Mouse (Mus musculus): ENCODE measurements at regions not wholly inside any gene's neighbourhood (a gene's known extent, or its start where the extent isn't known, plus 50 kb on each side); places are given as distances from the start of the nearest gene placed in this dataset.

GRCm38 (mm10) chr6:141041781-141042625 is 207.1 kb upstream of the Pde3a start:
- Histone ChIP-seq H3K27me3 (no peaks in the 10 kb centered on the region), H3K4me3 (replicated peaks) (no peak overlapping the region), H3K4me2 (no peak overlapping the region), H3K4me1 (peaks cover 4% of the 10 kb centered on the region; the same call in 1 of the 2 replicates), H3K27ac (no peak overlapping the region), H3K9me3 (no peaks in the 10 kb centered on the region), H3K9ac (no peak overlapping the region), H3K36me3 (replicated peaks) (no peaks in the 10 kb centered on the region)
- 81% methylated on average over 16 of the region's 16 CpGs for WGBS
- no peak for ATAC-seq (ENCODE audit: low FRiP score)

- no peak for ATAC-seq (ENCODE audit: low FRiP score)
- 87% methylated on average over 2 of the region's 2 CpGs for WGBS
- Histone ChIP-seq H3K4me3 (replicated peaks) (no peak overlapping the region), H3K9ac (no peak overlapping the region), H3K27me3 (peaks cover 26% of the 10 kb centered on the region), H3K4me2 (no peak overlapping the region), H3K27ac (no peak overlapping the region), H3K36me3 (replicated peaks) (no peaks in the 10 kb centered on the region), H3K9me3 (no peaks in the 10 kb centered on the region), H3K4me1 (no peaks in the 10 kb centered on the region)
Measured at GRCm38 (mm10) chr6:141048271-141048670, 200.8 kb upstream of the Pde3a start.

GRCm38 (mm10) chr6:141050038-141050684 is 198.9 kb upstream of the Pde3a start:
- H3K9me3 ChIP-seq, result no peaks in the 10 kb centered on the region
- ATAC-seq (ENCODE audit: low FRiP score), result peak; percentile 95
- peaks cover 26% of the 10 kb centered on the region for H3K27me3 ChIP-seq
- H3K27ac ChIP-seq, result no peak overlapping the region
- no peaks in the 10 kb centered on the region for H3K4me1 ChIP-seq
- no peak overlapping the region for H3K4me3 ChIP-seq (replicated peaks)
- no peaks in the 10 kb centered on the region for H3K36me3 ChIP-seq (replicated peaks)
- WGBS, result 20% methylated on average over 11 of the region's 11 CpGs
- no peak overlapping the region for H3K4me2 ChIP-seq
- no peak overlapping the region for H3K9ac ChIP-seq

- Histone ChIP-seq H3K9ac (no peak overlapping the region), H3K4me2 (no peak overlapping the region), H3K4me3 (replicated peaks) (no peak overlapping the region), H3K4me1 (no peaks in the 10 kb centered on the region), H3K27me3 (peaks cover 17% of the 10 kb centered on the region), H3K36me3 (replicated peaks) (no peaks in the 10 kb centered on the region), H3K27ac (no peak overlapping the region), H3K9me3 (no peaks in the 10 kb centered on the region)
- ATAC-seq (ENCODE audit: low FRiP score), result no peak
- WGBS, result 93% methylated on average over 7 of the region's 7 CpGs
Measured at GRCm38 (mm10) chr6:141054026-141054425, 195.0 kb upstream of the Pde3a start.

- no peak for ATAC-seq (ENCODE audit: low FRiP score)
- H3K9ac ChIP-seq, result no peak overlapping the region
- H3K9me3 ChIP-seq, result no peaks in the 10 kb centered on the region
- H3K4me3 ChIP-seq (replicated peaks), result no peak overlapping the region
- no peaks in the 10 kb centered on the region for H3K4me1 ChIP-seq
- no peak overlapping the region for H3K27ac ChIP-seq
- no peak overlapping the region for H3K4me2 ChIP-seq
- no peaks in the 10 kb centered on the region for H3K36me3 ChIP-seq (replicated peaks)
- WGBS, result 93% methylated on average over 11 of the region's 11 CpGs
- H3K27me3 ChIP-seq, result no peaks in the 10 kb centered on the region
Measured at GRCm38 (mm10) chr6:141059250-141059916, 189.7 kb upstream of the Pde3a start.

GRCm38 (mm10) chr6:141065724-141066123 is 183.3 kb upstream of the Pde3a start:
- no peak overlapping the region for H3K9ac ChIP-seq
- H3K9me3 ChIP-seq, result no peaks in the 10 kb centered on the region
- no peak overlapping the region for H3K4me2 ChIP-seq
- no peak for ATAC-seq (ENCODE audit: low FRiP score)
- WGBS, result 82% methylated on average over 4 of the region's 4 CpGs
- H3K27ac ChIP-seq, result no peak overlapping the region
- no peaks in the 10 kb centered on the region for H3K36me3 ChIP-seq (replicated peaks)
- 0 out of 2 replicates have a peak, but pooled peaks cover 7% of the 10 kb centered on the region for H3K4me1 ChIP-seq
- no peaks in the 10 kb centered on the region for H3K27me3 ChIP-seq
- no peak overlapping the region for H3K4me3 ChIP-seq (replicated peaks)

DNA sequence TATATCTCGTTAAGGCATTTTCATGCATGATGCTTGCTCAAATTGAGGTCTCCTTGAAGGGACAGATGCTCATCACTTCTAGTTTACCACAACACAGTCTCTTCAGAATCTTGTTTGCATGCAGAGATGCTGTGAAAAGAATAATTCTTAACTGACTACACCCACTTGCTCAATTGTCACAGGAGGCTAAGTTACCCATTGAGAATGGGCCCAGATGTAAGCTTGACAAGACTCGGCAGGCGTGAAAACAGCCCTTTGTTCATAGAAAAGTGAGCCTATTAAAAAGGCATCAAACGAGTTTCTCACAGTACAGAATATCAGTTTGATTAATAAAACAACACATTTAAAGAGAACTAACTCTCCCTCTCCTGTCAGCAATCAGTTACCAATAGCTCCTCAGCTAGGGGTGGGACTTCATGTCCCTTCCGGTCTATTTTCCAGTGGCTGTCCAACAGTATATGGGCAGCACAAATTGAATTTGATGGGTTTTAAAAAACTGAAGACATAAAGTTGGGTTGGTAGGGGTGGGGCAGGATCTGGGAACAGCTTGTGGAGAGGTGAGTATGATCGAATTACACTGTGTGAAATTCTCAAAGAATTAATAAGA is 180.1 kb upstream of the Pde3a start:
- Histone ChIP-seq H3K4me1 (0 out of 2 replicates have a peak, but pooled peaks cover 7% of the 10 kb centered on the region), H3K27ac (no peak overlapping the region), H3K36me3 (replicated peaks) (no peaks in the 10 kb centered on the region), H3K9ac (no peak overlapping the region), H3K4me2 (no peak overlapping the region), H3K9me3 (no peaks in the 10 kb centered on the region), H3K27me3 (no peaks in the 10 kb centered on the region), H3K4me3 (replicated peaks) (no peak overlapping the region)
- 38% methylated on average over 6 of the region's 6 CpGs for WGBS
- 0 out of 2 replicates have a peak, but pooled peaks have one; percentile 33 for ATAC-seq (ENCODE audit: low FRiP score)

GRCm38 (mm10) chr6:141069896-141070295 is 179.2 kb upstream of the Pde3a start:
- Histone ChIP-seq H3K36me3 (replicated peaks) (no peaks in the 10 kb centered on the region), H3K27ac (no peak overlapping the region), H3K9me3 (no peaks in the 10 kb centered on the region), H3K27me3 (no peaks in the 10 kb centered on the region), H3K4me3 (replicated peaks) (no peak overlapping the region), H3K9ac (no peak overlapping the region), H3K4me2 (no peak overlapping the region), H3K4me1 (0 out of 2 replicates have a peak, but pooled peaks cover 7% of the 10 kb centered on the region)
- WGBS, result 85% methylated on average over 6 of the region's 6 CpGs
- ATAC-seq (ENCODE audit: low FRiP score), result no peak

GRCm38 (mm10) chr6:141071507-141071906 is 177.6 kb upstream of the Pde3a start:
- Histone ChIP-seq H3K9ac (no peak overlapping the region), H3K9me3 (no peaks in the 10 kb centered on the region), H3K36me3 (replicated peaks) (no peaks in the 10 kb centered on the region), H3K4me3 (replicated peaks) (no peak overlapping the region), H3K4me1 (0 out of 2 replicates have a peak, but pooled peaks cover 7% of the 10 kb centered on the region), H3K27ac (no peak overlapping the region), H3K27me3 (no peaks in the 10 kb centered on the region), H3K4me2 (no peak overlapping the region)
- ATAC-seq (ENCODE audit: low FRiP score), result no peak
- WGBS, result 87% methylated on average over 2 of the region's 2 CpGs

- H3K27ac ChIP-seq, result no peak overlapping the region
- no peaks in the 10 kb centered on the region for H3K36me3 ChIP-seq (replicated peaks)
- H3K9ac ChIP-seq, result no peak overlapping the region
- no peaks in the 10 kb centered on the region for H3K9me3 ChIP-seq
- no peaks in the 10 kb centered on the region for H3K27me3 ChIP-seq
- no peak overlapping the region for H3K4me2 ChIP-seq
- no peak for ATAC-seq (ENCODE audit: low FRiP score)
- no peaks in the 10 kb centered on the region for H3K4me1 ChIP-seq
- H3K4me3 ChIP-seq (replicated peaks), result no peak overlapping the region
- WGBS, result 75% methylated on average over 9 of the region's 9 CpGs
Measured at GRCm38 (mm10) chr6:141091076-141091780, 157.8 kb upstream of the Pde3a start.

DNA sequence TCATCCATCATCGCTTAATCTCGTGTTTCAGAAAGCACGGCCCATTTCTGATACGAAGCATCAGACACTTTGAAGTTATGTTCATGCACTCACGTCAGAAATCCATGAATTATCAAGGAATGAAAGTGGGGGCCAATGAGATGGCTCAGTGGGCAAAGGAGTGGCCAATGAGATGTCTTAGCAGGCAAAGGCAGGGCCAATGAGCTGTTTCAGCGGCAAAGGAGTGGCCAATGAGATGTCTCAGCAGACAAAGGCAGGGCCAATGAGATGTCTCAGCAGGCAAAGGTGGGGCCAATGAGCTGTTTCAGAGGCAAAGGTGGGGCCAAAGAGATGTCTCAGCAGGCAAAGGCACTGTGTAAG is 157.3 kb upstream of the Pde3a start:
- WGBS, result 88% methylated on average over 6 of the region's 6 CpGs
- ATAC-seq (ENCODE audit: low FRiP score), result no peak
- no peaks in the 10 kb centered on the region for H3K9me3 ChIP-seq
- H3K27me3 ChIP-seq, result no peaks in the 10 kb centered on the region
- H3K4me1 ChIP-seq, result no peaks in the 10 kb centered on the region
- H3K36me3 ChIP-seq (replicated peaks), result no peaks in the 10 kb centered on the region
- no peak overlapping the region for H3K4me2 ChIP-seq
- no peak overlapping the region for H3K4me3 ChIP-seq (replicated peaks)
- H3K9ac ChIP-seq, result no peak overlapping the region
- no peak overlapping the region for H3K27ac ChIP-seq
